Mouse (Mus musculus) CD4-positive helper T cell, adult 2 months (primary cell): ENCODE measurements around the gene Xpnpep1.

Source experiments
- DNase-seq: peaks from one replicate; pipeline ENCODE4 v3.0.0-alpha.2; 2012; ENCODE audit warnings: low read depth, missing footprints, low spot score

Gene Xpnpep1

DNA sequence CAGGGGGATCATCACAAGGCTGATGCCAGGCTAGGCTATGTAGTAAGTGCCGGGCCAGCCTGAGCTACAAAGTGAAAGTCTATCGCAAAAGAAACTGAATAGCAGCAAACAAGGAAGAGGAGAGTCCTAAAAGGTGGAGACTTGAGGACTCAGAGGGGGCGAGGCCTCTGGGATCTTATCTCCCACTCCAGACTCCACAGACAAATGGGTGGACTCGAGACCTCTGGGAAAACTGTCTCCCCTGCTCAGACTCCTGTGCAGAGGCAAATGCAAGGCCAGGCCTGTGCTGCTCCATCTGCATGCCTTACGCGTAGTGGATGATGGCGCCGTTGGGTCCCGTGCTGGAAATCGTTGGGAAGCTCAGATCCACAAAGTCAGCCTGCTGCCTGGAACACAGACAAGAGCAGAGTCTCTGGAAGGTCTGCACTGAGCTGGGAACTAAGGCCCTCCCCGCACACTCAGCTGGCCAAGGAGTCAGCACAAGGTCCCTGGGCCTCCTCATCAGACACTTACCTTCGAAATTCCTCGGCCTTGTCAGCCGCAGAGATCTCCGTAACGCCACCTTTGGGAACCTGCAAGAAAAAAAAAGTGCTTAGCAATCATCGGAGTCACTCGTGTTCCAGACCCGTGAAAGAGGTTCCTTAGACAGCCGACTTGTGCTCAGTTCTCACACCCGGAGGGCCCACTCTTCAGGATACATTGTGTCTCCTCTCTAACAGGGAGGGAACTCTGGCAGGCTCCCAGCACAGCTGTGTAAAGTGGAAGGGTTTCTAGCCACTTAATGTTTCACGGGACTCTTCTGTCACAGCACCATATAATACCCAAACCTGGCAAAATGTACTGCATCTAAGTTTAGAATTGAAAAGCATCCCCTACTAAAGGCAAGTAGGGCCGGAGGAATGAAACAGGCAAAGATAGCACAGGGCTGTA is 37.6 kb downstream of the Xpnpep1 start:
- DNase-seq, result no peak

DNA sequence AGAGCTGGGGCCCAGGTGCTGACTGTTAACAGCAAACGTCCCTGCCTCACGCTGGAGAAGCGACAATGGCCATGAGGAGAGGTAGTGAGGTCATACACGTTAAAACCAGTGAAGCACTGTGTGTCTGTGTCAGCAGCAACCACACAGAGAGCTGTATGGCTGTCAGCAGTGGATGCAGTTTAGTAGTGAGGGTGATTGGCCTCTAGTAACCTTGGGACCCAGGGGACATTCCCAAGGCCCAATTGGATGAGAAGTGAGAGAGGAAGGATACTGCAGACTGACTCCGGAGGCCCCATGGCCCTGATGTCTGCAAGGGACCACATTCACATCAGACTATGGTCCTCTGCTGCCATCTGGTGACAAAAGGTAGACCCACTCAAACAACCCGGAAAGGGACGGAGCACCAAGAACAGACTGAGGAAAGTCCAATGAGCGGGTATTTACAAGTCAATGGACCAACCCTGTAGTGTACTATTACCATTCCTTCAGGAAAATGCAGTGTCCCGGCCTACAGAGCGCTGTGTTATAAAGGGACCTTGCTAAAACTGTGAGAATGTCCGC is 47.1 kb downstream of the Xpnpep1 start:
- peak; percentile 21 for DNase-seq

DNA sequence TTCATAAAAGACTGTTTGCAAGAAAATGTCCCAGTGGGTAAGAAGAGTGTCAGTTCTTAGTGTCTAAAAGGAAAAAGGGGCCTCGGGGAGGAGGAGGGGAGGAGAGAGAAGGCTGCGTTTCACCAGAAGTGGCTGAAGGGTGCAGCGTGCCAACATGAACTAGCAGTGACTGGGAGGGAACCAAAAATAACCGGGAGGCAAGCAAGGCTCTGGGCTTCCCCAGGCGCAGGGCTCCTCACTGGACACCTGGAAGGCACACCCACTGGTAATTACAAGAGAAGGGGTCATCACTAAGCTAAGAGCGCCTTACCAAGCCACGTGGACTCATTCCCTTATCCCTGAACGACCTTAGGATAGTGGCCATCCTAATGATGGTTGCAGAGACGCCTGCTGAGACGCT is 48.1 kb downstream of the Xpnpep1 start:
- DNase-seq, result no peak

DNA sequence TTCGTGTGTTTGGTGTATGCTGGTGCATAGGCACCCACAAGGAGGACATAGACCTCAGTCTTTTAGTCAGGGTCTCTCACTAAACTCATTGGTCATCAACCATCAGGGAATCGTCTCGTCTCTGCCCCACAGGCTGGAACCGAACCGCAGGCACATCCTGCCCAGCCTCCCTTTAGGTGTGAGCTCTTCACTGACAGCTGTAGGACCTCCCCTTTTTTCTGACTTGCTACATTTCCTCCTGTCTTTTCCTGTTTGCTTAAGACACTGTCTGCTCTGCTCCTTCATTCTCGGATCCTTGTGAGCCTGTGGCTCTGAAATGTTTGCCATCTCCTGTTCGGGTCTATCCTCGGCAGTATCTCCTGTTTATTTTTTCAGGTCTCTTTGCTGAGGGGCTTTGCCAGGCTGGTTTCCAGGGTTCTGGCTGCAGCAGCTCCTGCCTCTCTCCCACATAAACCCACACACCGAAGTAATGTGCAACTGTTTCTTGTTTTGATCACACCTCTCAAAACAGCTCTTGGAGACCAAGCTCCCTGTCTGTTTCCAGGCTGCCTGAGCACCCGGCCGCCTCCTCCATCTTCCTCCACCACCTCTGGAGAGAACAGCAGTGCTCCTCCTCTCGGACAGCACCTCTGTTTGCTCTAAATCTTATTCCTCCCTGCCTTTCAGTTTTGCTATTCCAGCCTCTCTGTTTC is 60.8 kb downstream of the Xpnpep1 start:
- peak; percentile 19 for DNase-seq

DNA sequence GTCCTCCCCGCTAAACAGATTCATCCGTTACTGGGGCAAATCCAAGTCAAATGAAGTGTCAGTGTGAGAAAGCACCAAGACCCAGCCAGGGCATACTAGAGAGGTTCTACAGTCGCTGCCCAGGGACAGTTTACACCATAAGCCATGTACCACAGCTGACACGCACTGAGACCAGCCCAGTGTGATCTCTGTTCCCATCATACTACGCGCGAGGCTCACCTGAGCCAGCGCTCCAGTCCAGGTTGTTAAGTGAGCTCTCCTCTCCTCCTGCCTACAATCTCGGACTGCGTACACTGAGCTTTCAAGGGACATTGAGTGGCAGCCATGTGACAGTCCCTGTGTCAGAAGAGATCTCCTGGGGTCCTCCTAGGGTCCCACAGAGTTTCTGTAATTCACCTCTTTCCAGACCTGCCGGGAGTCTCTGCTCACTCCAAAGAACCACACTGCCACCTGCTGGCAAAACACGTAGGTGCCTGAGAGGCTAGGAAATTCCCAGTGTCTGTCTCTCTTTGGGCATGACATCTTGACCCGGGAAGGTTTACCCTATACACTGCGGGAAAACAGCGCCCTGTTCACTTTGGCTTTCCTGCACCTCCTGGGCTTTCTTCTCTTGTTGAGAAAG is 64.3 kb downstream of the Xpnpep1 start:
- DNase-seq, result peak; percentile 27

DNA sequence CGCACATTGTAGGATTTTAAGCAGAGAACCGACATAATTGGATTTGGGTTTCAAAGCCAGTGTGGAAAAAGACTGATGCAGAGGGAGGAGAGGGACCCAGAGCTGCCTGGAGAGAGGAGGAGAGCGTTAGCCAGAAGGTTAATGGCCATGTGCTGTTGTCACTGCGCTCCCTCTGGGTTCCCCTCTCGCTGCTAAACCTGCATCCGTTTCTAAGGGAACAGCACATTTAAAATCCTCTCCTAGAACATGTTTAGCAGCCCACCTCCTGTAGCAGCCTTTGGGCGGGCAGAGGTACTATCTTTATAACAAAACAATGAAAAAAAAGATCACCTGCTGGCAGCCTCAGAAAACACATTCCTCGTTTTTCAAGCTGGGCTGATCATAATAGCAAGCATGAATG is 73.7 kb downstream of the Xpnpep1 start:
- DNase-seq, result no peak

DNA sequence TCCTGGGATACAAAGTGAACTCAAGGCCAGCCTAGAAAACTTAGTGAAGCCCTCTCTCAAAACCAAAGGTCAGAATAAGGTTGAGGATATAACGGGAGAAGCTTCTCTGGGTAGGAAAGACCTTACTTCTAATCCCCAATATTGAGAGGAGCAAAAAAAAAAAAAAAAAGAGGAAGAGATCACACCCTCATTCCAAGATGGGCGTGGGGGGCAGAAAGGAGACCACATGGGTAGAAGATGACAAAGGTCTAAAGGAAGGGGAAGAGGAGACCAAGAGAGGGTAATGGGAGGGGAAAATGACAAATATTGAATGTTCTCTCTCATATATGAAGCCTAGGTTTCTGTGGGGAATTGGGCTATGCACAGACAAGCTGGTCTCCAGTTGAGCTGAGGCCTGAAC is 77.3 kb downstream of the Xpnpep1 start:
- no peak for DNase-seq

DNA sequence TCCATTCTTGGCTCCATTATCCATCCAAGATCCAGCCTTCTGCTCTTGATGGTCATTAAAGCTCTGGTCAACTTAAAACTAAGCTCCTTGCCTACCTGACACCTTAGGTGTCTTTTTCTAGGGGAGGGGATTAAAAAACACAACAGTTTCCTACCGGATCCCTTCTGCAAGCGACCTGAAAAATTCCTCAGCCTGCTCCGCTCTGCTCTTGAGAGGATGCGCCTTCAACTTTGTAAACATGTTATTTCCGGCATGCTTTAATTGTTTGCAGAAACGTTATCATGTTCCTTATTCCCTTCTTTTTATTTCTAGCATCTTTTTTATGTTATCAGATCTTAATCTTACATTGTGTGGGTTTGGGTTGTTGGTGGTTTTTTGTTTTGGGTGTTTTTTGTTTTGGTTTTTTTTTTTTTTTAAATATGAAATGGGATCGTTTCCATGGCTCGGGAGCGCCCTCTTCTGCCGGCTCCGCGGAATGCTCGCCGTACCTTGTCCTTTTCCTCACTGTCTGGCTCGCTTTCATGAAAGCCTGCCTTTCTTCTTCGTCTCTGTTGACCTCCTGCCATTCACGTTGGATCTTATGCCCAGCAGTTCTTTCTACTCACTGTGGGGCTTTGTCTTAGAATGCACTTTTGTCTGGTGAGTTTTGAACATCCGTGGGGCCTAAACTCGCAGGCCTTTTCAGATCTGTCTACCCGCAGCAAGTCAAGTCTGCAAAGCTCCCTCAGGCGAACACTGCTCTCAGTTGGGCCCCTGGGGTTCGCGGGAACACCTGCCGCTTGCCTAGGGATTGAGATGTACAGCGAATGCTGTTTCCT is 117.1 kb downstream of the Xpnpep1 start:
- no peak for DNase-seq

DNA sequence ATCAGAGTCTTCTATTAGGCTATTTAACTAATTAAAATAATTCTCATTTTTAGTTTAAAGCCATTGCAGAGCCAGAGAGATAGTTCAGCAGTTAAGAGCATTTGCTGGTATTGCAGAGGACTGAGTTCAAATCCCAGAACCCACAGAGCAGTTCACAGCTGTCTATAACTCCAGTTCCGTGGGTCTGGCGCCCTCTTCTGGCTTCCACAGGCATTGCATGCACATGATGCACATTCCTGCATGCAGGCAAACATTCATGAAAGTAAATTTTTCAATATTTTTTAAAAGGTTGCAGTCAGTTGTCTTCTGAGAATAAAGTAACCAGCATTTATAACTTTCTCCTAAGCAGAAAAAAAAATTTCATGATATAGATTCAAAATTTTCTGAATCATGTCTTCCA is 135.8 kb downstream of the Xpnpep1 start:
- DNase-seq, result no peak

DNA sequence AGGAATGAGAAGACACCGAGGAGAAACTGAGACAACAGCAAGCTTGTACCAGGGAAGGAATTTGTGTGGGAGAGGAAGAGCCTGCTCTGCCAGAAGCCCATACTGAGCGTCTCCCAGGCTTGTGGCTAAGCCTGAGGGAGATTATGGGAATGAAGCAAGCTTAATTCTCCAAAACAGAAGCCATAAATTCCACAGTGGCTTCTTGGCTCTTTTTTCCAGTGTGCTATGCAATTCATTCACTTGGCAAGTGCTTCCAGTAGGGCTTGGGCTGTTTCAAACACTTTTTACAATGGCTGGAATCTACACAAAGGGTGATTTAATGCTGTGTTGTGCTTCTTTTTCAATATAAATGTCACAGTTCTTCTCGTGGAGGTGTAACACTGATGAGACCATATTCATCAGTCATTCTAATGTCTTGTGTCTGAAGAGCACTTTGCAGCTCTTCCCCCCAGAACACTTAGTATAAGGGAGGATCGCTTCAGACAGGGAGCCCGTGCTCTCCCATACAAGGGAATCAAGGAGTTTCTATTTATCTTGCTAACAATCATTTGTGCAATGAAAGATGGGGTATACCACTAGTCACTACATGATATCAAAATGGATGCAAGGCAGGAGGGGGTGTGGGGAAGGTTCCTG is 148.1 kb downstream of the Xpnpep1 start:
- DNase-seq, result no peak
